Mouse (Mus musculus) fibroblast of lung, adult 2 months (primary cell): ENCODE measurements around the gene Akr1c19.
A peak's percentile ranks its signal among the peaks of the same experiment; 100 is the strongest.
"Not testable (repeated sequence)": the region's sequence is repeated elsewhere in the genome, so short reads cannot be mapped to it uniquely, and the experiment has no call there.

Experiments
- DNase-seq: peaks from one replicate; pipeline ENCODE4 v3.0.0-alpha.2; 2011; ENCODE audit warnings: low read depth

Akr1c19 gene

DNA sequence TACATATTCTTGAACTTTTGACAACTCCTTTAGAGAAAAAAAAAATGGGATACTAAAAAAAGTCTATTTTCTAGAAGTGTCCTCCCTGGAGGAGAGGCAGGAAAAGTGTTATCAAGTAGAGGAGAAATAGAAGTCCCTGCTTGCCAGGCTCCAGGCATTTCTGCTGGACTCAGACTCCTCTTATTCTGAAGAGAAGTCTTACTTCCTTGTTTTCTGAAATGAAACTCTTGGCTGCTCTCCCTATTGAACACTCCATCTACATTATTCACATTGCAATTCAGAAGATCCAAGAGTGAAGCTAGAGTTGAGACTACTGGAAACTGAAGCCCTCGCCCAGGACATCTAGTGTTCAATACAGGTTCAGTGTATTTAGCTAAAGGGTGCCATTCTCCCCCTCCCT, at the start of gene Akr1c19:
Gene Akr1c19 (plus strand): TSS at position 260 of the 400 bp plus-strand sequence.
- no peak for DNase-seq

- DNase-seq: not testable (repeated sequence)
These were observed 47.2 kb upstream of the Akr1c19 start for GRCm38 (mm10) chr13:4181321-4181720.

- no peak for DNase-seq
These were observed 45.4 kb upstream of the Akr1c19 start for GRCm38 (mm10) chr13:4183116-4183515.

GRCm38 (mm10) chr13:4186641-4187411, 41.7 kb upstream of the Akr1c19 start:
- not testable (repeated sequence) for DNase-seq

DNA sequence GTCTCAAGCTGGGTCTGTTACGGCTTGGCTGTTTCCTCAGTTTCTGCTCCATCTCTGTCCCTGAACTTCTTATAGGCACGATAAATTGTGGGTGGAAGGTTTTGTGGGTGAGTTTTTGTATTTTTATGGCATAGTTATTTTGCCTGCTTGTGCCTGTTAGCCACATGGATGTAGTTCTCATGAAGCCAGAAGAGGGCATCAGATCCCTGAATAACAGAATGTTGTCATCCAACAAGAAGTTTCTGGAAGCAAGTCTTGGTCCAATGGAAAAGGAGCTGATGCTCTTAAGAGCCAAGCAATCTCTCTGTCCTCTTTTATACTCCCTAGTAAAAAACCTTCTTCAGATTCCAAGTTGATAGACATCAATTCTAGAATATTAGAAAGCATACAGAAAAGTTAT, 40.3 kb upstream of the Akr1c19 start:
- DNase-seq: peak; percentile 6

GRCm38 (mm10) chr13:4190904-4191303, 37.6 kb upstream of the Akr1c19 start, which contains the start of gene Akr1c13:
TSS of gene Akr1c13 (plus strand) at chr13:4191150.
- peak; percentile 9 for DNase-seq

- DNase-seq: no peak
These were observed 36.0 kb upstream of the Akr1c19 start for GRCm38 (mm10) chr13:4192511-4192910.

- DNase-seq: no peak
These were observed 22.2 kb upstream of the Akr1c19 start for GRCm38 (mm10) chr13:4206147-4206903.

GRCm38 (mm10) chr13:4211560-4212299, 16.8 kb upstream of the Akr1c19 start:
- no peak for DNase-seq

DNA sequence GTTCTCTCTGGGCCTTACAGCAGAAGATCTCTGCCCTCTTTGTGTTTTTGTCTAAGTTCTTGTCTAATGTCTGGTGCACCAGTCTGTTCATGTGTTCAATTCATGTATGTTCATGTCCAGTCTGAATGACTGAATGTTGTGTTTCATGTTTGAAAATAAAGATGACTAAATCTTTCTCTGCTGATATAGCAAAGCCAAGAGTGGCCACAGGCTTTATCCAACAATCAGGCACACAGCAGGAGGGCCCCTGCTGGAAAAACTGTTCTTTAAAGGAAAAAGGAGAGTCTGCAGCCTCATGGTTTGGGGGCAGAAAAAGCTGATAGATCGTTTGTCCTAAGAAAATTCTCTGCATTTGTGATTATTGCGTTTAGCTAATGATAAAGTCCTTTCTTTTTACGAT, 16.2 kb upstream of the Akr1c19 start:
- DNase-seq: no peak

GRCm38 (mm10) chr13:4215496-4215895, 13.0 kb upstream of the Akr1c19 start:
- DNase-seq: not testable (repeated sequence)

DNA sequence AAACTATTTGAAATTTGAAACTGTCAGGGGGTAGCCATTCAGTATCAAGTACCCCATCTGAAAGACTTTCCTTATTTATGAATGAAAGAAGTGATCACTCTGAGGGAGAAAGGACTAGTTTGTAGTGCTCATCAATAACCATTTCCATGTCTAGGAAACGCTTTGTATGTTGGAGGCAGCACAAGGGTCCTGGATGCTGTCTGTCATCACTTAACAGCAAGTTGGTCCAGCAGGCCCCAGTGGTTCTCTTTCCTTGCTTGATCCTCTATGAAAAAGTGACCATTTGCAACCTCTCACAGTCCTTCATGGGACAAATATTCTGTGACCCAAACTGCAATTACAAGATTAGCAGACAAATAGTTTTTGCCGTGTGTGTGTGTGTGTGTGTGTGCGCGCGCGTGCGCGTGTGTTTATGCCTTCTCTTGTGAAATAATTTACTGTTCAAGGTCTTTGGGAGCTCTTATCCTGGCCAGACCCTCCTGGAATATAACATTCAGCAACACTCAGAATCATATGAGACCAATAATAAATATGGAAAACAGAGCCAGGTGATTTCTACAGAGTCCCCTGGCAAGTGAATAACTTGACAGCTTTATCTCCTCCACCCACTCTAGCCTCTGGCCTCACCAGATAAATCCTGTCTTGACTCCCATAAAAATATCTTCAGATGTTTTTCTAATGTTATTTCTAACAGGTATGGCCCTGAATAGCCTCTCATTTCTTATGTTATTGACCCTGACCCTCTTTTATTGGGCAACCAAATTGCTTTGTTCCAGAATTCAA, 2.5 kb downstream of the Akr1c19 start:
- DNase-seq: no peak

- no peak for DNase-seq
These were observed 4.6 kb downstream of the Akr1c19 start for GRCm38 (mm10) chr13:4233135-4233534.

GRCm38 (mm10) chr13:4233536-4234172, 5.2 kb downstream of the Akr1c19 start:
- DNase-seq: no peak

DNA sequence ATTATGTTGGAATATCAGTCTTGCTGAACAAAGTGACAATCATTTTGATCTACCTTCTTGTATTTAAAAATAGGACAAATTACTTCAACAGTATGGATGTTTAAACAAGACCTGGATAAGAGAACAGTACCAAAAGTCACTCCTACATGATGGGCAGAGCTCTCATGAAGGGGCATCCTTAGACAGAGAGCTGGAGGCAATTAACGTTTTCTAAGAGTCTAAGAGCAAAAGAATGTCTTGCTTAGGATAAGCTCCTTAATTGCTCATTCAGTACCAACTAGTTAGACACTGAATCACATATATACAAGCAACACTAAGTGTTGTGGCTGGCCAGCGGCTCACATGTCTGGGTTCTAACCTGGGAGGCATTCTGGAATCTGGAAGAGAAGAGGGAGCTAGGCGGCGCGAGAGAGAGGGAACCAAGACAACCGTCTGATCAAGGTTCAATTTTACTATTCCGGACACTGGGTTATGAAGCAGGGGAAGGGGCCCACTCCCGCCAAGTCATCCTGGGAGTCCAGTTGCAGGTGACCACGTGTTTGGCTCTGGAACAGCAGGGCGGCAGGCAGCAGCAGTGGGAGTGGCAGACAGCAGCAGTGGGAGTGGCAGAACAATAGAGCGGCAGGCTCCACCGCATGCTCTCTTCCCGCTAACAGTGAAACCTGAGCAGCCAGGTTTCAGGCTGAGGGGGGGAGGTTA, 16.5 kb downstream of the Akr1c19 start:
- DNase-seq: no peak

DNA sequence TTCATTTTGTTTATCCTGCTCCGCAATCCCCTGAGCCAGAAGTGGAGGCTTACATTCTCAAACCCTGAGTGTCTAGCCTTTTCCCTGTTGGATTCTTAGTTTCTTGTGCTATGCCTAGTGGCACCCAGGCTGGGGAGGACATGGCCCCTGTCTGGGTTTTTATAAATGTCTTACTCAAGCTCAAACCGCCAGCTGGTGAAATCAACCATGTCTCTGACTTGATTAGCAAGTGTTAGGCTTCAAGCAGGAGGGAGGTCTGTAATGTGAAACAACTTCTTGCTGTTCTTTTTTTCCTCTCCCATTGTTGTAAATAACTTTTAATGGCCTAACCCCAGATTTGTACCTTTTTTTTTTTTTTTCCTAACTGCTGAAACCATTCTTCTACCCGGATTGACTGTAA, 20.8 kb downstream of the Akr1c19 start:
- DNase-seq: no peak

DNA sequence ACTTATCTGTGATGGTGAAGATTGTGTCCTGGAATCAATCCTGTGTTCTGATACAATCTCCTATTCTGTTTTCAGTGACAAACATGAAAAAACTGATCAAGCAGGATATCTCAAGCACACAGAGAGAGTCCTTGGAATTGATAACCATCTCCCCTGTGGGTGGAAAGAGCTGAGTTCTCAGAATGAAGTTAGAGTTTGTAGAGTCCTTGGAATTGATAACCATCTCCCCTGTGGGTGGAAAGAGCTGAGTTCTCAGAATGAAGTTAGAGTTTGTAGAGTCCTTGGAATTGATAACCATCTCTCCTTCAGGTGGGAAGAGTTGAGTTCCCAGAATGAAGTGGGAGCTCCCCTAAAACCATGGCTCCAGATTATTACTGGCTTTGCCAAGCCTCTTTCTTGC, 28.4 kb downstream of the Akr1c19 start:
- not testable (repeated sequence) for DNase-seq

DNA sequence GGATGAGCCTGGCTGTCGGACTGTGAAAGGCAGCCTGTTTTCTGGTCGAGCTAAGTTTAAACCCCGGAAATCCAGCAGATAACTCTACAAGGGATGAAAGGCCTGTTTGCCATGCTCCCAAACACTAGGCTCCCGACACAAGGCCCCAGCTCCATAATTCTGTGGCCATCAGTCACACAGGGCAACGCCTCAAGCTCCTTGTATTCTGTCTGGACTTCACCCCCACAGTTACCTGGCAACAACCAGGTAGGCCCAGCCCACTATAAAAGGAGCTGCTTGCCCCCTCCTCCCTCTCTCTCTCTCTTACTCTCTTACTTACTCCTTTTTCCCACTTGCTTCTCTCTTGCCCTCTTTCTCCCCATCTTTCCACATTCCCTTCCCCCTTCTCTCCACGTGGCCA, 28.8 kb downstream of the Akr1c19 start:
- DNase-seq: no peak

DNA sequence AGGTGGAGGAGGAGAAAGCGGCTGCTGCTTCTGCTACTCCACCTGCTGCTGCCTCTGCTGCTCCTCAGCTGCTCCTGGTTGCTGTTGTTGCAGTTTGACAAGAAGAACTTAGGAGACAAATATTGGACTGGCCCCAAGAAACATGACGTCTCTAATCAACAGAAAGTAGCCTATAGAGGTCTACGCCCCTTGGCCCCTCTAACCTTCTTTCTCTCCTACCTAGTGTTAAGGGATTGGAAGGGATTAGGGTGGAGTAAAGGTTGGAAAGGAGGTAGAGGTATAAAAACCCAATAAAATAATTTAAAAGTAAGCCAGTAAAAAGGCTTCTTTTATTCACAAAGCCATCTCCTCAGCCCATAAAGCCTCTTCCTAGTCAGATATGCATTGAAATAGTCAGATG, 36.1 kb downstream of the Akr1c19 start:
- no peak for DNase-seq

DNA sequence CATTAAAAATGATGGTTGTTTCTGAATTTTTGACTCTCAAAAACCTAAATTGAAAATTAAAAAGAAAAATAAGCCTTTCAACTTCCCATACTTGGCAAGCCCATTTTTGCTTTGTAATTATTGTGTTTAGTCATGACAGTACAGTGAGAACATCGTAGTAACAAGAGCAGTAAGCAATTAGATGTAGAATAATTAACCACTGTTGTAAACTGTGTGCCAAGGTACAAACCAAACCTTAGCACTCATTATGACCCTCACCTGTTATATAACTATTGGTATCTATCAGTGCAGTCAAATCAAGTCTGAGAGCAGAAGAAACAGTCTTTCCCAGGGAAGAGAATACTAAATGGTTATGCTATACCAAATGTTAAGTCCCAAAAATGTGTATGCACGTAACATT, 36.5 kb downstream of the Akr1c19 start:
- DNase-seq: no peak

DNA sequence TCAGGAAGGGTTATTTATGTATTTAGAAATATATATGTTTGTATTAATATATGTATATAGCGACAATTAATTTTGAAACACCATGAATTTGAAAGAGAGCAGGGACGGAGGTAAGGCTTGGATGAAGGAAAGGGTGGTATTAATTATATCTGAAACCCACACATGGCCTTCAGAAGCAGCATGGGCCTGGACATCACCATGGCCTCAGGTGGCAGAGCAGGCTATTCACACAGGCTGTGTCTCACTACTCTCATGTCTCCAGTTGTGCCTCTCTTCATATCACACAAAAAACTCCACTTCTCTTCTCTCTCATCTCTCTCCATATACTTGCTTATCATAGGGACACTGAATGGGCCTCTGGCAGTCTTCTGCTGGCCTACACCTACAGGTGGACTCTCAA, 37.0 kb downstream of the Akr1c19 start:
- not testable (repeated sequence) for DNase-seq
